Mouse (Mus musculus): ENCODE measurements around the gene Cavin1. TPM values are rescaled to one million over a fixed set of nuclear protein-coding genes. Genes with fewer than 3 reads are reported as not detected.
"Not testable (repeated sequence)": the region's sequence is repeated elsewhere in the genome, so short reads cannot be mapped to it uniquely, and the experiment has no call there.

The Cavin1 gene
- total RNA-seq (2017), result 0.74 and 0.93 TPM in 2 replicates

GRCm38 (mm10) chr11:100970557-100970937 lies at the start of gene Cavin1:
TSS of gene Cavin1 (minus strand) at chr11:100970887.
- peak; percentile 18; the same call in 1 of the 2 replicates for ATAC-seq (ENCODE audit: extremely low read depth, insufficient number of reproducible peaks, low FRiP score, poor library complexity, severe bottlenecking)

GRCm38 (mm10) chr11:101011641-101012040 lies 41.0 kb upstream of the Cavin1 start:
- ATAC-seq (ENCODE audit: extremely low read depth, insufficient number of reproducible peaks, low FRiP score, poor library complexity, severe bottlenecking), result no peak

- ATAC-seq (ENCODE audit: extremely low read depth, insufficient number of reproducible peaks, low FRiP score, poor library complexity, severe bottlenecking), result no peak
These were observed 39.4 kb upstream of the Cavin1 start for GRCm38 (mm10) chr11:101009888-101010784.

- peak; percentile 97 for ATAC-seq (ENCODE audit: extremely low read depth, insufficient number of reproducible peaks, low FRiP score, poor library complexity, severe bottlenecking)
These were observed 38.6 kb upstream of the Cavin1 start, which contains the start of gene Atp6v0a1 for GRCm38 (mm10) chr11:101009046-101009887. TSS of gene Atp6v0a1 (plus strand) at chr11:101009452.

- peak; percentile 82 for ATAC-seq (ENCODE audit: extremely low read depth, insufficient number of reproducible peaks, low FRiP score, poor library complexity, severe bottlenecking)
These were observed 37.7 kb upstream of the Cavin1 start for GRCm38 (mm10) chr11:101008206-101009045.

- ATAC-seq (ENCODE audit: extremely low read depth, insufficient number of reproducible peaks, low FRiP score, poor library complexity, severe bottlenecking), result no peak
These were observed 32.5 kb upstream of the Cavin1 start for GRCm38 (mm10) chr11:101003025-101003685.

- not testable (repeated sequence) for ATAC-seq (ENCODE audit: extremely low read depth, insufficient number of reproducible peaks, low FRiP score, poor library complexity, severe bottlenecking)
These were observed 31.3 kb upstream of the Cavin1 start for GRCm38 (mm10) chr11:101001875-101002552.

GRCm38 (mm10) chr11:100999254-100999653 lies 28.6 kb upstream of the Cavin1 start:
- no peak for ATAC-seq (ENCODE audit: extremely low read depth, insufficient number of reproducible peaks, low FRiP score, poor library complexity, severe bottlenecking)

GRCm38 (mm10) chr11:100998836-100999235 lies 28.1 kb upstream of the Cavin1 start:
- ATAC-seq (ENCODE audit: extremely low read depth, insufficient number of reproducible peaks, low FRiP score, poor library complexity, severe bottlenecking), result no peak

GRCm38 (mm10) chr11:100996501-100996900 lies 25.8 kb upstream of the Cavin1 start:
- ATAC-seq (ENCODE audit: extremely low read depth, insufficient number of reproducible peaks, low FRiP score, poor library complexity, severe bottlenecking), result no peak

GRCm38 (mm10) chr11:100994655-100995054 lies 24.0 kb upstream of the Cavin1 start:
- no peak for ATAC-seq (ENCODE audit: extremely low read depth, insufficient number of reproducible peaks, low FRiP score, poor library complexity, severe bottlenecking)

- ATAC-seq (ENCODE audit: extremely low read depth, insufficient number of reproducible peaks, low FRiP score, poor library complexity, severe bottlenecking), result no peak
These were observed 23.5 kb upstream of the Cavin1 start for GRCm38 (mm10) chr11:100994233-100994632.

GRCm38 (mm10) chr11:100993437-100993836 lies 22.8 kb upstream of the Cavin1 start:
- no peak for ATAC-seq (ENCODE audit: extremely low read depth, insufficient number of reproducible peaks, low FRiP score, poor library complexity, severe bottlenecking)

- no peak for ATAC-seq (ENCODE audit: extremely low read depth, insufficient number of reproducible peaks, low FRiP score, poor library complexity, severe bottlenecking)
These were observed 20.4 kb upstream of the Cavin1 start for GRCm38 (mm10) chr11:100991027-100991534.

GRCm38 (mm10) chr11:100989666-100990065 lies 19.0 kb upstream of the Cavin1 start:
- 0 out of 2 replicates have a peak, but pooled peaks have one; percentile 6 for ATAC-seq (ENCODE audit: extremely low read depth, insufficient number of reproducible peaks, low FRiP score, poor library complexity, severe bottlenecking)

GRCm38 (mm10) chr11:100988674-100989073 lies 18.0 kb upstream of the Cavin1 start:
- ATAC-seq (ENCODE audit: extremely low read depth, insufficient number of reproducible peaks, low FRiP score, poor library complexity, severe bottlenecking), result no peak

GRCm38 (mm10) chr11:100985607-100986006 lies 14.9 kb upstream of the Cavin1 start:
- ATAC-seq (ENCODE audit: extremely low read depth, insufficient number of reproducible peaks, low FRiP score, poor library complexity, severe bottlenecking), result no peak

- no peak for ATAC-seq (ENCODE audit: extremely low read depth, insufficient number of reproducible peaks, low FRiP score, poor library complexity, severe bottlenecking)
These were observed 13.1 kb upstream of the Cavin1 start for GRCm38 (mm10) chr11:100983778-100984131.
